Mouse (Mus musculus): ENCODE results near the gene Thy1.

DNA sequence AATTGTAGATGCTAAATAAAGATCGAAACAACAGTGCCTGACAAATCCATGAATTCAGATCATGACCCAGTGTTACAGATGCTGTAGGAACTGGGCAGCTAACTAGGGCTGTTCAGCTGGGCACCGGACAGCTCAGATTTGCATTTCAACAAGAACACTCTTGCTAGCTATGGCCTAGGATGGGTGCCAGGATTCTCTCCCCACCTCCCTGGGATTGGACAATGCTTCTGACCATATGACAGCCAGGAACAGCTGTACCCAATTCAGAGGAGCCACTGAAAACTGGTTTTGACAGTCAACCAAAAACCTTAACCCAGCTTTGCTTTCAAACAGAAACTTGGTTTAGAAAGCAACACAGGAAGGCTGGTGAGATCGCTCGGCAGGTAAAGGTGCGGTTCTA, 26.9 kb upstream of the Thy1 start:
- TF ChIP-seq POLR2A (IDR thresholded peaks at IDR 0.05; ENCODE audit: borderline replicate concordance, low read depth, low read length) (no peak), CTCF (IDR thresholded peaks at IDR 0.05; ENCODE audit: low read depth, low read length) (no peak)

Data from bone marrow macrophage, adult 2 months (primary cell).